Mouse (Mus musculus) neural tube, embryonic 10.5 days (tissue): ENCODE data around the gene Depdc1b.

ENCODE experiments used
- DNase-seq: peaks from one replicate; pipeline ENCODE4 v3.0.0-alpha.2; 2017; ENCODE audit warnings: low spot score; ENCODE audit errors: extremely low spot score

The Depdc1b gene

GRCm38 (mm10) chr13:108316487-108316903 is 363 bp downstream of the Depdc1b start:
- no peak for DNase-seq

DNA sequence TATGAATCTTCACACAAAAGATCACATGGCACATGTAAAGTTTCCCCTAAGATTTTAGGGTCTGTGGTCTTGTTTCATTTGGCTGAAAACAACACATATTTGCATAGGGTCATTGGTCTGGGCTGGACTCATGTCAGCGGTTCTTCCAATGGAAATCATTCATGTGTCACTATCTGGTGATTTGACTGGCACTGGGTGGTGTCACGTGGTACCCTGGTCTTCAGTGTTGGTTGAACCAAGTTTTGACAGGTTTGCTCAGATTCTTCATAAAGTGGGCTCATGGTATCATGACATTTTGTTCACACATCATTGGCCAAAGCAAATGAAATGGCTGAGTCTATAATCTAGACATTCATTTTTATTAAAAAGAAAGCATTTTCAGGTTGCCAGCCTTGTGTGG is 1.3 kb downstream of the Depdc1b start:
- no peak for DNase-seq

GRCm38 (mm10) chr13:108319028-108319427 is 2.9 kb downstream of the Depdc1b start:
- no peak for DNase-seq

DNA sequence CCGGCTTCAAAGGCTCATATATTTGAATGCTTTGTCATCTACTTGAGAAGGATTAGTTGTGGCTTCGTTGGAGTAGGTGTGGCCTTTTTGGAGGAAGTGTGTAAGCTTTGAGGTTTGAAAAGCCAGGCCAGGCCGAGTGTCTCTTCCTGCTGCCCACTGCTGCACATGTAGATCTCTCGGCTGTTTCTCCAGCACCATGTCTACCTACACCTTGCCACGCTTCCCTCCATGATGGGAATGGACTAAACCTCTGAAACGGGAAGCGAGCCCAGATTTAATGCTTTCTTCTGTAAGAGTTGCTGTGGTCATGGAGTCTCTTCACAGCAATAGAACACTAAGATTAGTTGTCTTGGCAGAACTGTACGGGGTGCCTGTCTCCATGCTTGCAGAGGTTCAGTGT is 4.1 kb downstream of the Depdc1b start:
- DNase-seq = no peak

DNA sequence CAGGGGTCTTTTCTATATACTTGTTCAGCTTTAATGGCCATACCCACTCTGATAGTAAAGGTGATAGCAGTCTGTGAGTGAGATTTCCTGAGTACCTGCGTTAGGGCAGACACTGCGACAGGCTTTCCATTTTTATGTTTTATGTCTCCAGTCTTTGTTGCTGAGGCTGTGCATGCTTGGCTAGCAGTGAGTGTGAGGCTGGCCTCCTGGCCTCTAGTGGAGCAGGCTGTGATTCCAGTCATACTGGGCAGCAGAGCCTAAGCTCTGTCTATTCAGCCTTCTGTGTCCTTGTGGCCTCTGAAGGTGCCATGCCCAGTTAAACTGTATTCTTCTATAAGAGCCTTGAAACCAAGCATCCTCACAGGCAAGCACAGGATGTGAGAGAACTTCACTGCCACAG is 6.3 kb downstream of the Depdc1b start:
- DNase-seq = no peak

DNA sequence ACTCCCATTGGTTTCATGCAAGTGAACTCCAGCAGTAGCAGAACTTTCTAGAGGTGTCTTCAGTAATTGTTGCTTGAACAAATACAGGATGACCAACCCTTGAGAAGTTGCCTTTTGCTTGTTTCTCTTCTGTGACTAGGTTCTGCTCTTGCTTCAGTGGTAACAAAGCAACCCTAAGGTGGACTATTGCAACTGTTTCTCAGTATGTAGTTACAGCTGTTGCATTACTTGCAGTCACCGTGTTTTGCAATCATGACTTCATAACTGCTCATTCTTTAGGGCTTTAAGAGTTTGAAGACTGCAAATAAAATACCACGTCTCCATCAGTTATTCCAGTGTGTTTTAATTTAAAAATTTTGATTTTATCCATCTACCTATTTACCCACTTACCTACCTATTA is 7.2 kb downstream of the Depdc1b start:
- no peak for DNase-seq

DNA sequence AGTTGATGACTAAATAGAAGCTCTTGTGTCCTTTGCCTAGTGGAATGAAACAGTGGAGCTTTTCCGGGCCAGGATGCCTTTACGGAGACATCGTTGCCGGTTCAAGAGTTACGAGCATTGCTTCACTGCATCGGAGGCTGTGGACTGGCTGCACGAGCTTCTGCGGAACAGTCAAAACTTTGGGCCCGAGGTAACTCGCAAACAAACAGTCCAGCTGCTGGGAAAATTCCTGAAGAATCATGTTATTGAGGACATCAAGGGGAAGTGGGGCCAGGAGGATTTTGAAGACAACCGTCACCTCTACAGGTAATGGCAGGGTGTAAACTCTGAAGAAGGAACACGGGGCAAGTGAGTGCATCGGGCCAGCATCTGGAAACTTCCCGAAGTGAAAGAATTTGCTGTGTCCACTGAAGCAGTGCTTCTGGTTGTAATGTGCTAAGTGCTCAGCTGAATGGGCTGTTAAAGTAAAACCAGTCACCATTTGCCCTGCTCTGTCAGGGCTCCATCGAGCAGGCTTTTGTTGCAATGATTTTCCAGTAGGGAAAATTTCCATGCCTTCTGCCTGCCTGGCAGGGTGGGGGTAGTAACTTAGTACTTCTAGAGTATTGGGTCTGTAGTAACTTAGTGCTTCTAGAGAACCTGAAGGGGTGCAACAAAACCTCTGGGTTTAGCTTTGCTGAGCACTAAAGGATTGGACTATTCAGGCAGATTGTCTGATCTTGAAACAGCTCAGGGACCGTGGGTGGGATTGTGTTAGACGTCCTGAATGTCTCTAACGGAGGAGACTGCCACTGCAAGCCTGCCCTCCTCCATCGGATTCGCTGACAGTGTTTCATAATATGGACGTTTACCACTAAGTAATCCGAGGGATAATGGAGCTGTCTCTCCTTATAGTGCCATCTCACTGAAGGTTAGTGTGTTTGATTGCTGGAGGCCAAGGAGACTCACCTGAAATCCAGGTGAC is 8.0 kb downstream of the Depdc1b start:
- DNase-seq = no peak

DNA sequence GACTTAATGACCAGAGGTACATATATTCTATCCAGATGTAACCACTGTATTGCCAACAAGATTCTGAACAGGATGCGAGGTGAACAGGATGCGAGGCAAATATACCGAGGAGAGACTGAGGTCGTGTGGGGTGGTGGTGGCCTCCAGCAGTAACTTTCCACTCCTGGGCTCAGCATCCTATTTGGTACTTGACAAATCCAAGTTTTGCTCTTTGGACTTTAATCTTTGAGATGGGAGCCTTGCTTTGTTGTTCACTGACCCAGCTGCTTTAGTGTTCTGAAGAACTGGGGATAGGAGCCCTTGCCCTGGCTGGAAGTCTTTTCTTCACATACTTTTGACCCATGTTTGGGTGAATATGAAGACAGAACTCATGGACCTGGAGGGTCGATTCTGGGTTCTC is 9.7 kb downstream of the Depdc1b start:
- DNase-seq = no peak

GRCm38 (mm10) chr13:108326351-108326750 is 10.2 kb downstream of the Depdc1b start:
- no peak for DNase-seq

- no peak for DNase-seq
Measured at GRCm38 (mm10) chr13:108327047-108327446, 10.9 kb downstream of the Depdc1b start.

DNA sequence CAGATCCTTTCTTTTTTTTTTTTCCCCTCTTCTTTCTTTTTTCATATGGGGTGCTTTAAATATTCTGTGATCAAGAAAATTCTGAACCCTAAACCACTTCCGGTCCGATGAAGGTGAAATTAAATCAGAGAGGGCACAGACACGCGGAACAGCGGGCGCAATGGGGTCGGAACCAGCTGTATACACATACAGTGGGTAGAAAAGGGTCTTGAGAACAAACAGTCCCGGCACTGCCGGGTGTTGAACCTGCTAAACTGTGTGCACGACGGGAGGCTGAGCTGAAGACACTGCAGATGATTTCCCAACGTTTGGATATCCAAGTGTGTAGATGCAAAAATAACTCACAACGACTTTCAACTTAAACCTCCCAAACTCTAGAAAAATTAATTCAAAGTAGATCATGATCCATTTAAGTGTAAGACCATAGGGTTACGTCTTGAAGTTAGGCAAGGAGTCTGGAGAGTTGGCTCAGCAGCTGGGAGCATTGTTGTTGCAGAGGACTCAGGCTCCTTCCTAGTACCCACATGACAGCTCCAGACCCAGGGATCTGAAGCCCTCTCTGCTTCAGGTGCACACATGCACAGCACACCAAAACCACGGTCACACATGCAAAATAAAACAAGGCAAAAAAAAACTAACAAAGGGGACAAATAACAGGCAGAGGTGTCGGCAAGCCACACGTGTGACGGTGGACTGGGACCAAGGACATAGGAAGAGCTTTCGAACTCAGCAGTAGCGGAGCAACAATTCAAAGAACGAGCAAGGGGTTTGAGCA is 12.5 kb downstream of the Depdc1b start:
- DNase-seq = no peak

DNA sequence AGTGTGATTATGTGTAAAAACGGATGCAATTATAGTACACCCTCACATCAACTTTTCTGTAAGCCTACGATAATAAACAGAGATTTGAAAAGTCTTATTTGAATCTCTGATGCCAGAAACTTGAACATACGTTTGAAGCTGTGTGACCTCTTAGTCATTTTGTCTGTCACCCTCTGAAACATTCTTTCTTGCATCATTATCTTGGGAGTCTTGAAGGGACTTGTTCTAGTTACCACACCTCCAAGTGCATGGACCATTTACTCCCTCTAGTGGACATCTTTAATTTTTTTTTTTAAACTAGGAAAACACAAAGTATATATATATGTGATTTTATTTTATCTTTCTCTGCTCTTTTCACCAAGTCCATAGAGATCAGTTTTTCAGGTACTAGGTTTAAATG is 13.6 kb downstream of the Depdc1b start:
- DNase-seq = no peak

DNA sequence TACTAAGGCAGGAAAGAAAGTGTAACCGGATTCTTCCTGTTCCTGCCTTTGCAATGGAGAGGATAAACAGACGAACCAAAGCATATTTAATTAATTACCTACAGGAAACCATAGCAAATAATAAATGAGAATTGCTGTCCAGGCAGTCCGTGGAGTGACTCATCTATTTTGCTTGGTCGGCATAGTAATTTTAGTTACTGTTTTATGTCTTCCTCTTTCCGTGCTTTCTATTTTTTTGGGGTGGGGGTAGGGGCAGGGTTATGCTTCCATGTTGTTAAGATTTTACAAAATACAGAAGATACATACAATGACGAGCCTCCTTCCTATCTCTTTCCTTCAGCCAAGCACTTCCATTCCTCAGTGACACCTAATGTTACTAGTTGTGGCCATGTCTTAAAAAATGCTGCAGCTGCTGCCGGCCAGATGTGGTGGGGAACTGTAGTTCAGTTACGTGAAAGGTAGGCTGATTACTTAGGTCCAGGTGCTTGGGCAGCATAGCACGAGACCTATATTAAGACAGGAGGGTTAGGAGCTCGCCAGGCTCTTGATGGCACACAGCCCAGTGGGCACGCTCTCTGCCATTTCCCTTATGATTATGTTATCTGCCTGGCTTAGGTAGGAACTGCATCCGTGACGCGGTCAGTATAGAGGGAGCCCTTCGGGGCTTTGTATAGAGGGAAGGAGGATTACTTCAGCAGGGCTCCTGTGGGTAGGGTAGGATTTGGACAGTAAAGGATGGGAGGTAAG is 19.3 kb downstream of the Depdc1b start:
- DNase-seq = no peak

- no peak for DNase-seq
Measured at GRCm38 (mm10) chr13:108336192-108336591, 20.1 kb downstream of the Depdc1b start.

DNA sequence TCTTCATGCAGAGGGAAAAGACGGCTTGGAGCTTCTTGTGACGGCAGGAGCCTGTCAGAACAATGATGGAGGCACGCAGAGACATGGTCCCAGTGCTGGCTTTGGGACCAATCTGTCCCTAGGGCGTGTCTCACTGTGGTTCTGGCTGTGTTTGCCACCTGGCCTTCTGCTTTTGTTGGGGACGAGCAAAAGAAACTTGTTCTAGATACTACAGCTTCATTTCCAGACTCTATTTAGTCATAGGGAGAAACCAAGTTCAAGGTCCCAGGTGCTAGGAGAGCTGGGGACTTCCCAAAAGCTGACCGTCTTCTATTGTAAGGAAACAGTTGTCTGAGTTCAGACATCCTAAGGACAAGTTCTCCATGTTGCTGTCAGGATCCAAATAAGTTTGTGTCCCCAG is 21.2 kb downstream of the Depdc1b start:
- DNase-seq = no peak

DNA sequence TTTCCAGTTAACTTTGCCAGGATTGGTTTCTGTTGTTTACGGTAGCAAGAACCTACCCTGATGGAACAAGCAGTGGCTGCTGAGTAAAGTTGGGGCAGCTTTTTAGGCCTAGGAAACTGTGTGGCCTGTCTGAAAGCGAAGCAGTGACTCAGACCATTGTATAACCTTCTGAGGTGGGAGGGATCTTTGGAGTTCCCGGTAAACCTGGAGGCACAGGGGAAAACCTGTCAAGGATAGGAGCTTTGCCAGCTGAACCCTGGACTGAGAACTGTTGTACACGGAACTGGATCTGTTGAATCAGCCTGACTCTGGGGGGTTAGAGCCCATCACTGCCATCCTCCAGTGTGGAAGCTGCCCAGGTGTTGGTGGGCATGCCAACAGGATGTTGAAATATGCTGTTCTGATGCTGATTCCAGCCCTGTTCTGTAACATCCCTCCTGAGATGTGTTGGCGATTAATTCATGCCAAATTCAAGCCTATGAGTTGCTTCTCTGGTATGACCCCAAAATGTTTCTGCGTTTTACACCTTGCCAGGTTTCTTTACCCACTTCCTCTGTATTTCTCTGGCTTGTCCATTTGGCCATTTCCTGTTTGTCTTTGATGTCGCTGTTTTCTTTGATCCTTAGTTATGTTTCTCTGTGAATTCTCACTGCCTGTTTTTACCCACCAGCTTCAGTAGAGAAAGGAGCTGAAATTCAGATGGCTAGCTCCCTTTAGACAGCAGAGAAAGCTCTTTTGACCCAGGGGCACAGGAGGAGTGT is 22.1 kb downstream of the Depdc1b start:
- DNase-seq = no peak

DNA sequence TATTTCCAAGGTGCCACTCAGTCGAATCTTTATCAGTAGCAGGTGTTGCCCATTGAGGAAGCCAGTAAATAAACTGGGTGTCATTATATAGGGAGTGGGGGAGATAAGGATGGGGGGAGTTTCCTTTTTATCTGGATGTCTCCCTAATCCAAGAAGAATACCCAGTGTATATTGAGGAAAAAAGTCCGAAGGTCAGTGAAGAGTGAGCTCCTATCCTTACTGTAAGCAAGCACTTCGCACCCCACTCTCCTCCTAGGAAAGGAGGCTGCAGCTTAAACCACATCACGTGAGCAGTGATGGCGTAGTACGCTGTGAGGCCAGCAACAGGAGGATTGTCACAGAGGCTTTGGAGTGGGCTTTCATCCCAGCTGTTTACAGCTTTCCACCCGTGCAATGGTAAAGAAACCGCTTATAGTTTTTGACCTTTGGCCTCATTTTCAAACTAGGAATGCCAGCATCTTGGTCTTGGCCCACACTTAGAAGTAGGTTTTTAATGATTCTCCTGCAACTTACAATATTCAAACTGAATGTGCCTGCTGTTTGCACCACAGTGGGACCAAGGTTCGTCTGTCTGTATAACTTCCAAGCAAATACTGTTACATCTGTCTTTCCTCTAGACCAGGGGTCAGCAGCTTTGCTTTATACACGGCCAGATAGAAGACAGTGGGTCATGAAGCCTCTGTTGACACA is 23.9 kb downstream of the Depdc1b start:
- DNase-seq = no peak

GRCm38 (mm10) chr13:108341585-108341984 is 25.5 kb downstream of the Depdc1b start:
- no peak for DNase-seq

- no peak for DNase-seq
Measured at GRCm38 (mm10) chr13:108345756-108346155, 29.6 kb downstream of the Depdc1b start.

DNA sequence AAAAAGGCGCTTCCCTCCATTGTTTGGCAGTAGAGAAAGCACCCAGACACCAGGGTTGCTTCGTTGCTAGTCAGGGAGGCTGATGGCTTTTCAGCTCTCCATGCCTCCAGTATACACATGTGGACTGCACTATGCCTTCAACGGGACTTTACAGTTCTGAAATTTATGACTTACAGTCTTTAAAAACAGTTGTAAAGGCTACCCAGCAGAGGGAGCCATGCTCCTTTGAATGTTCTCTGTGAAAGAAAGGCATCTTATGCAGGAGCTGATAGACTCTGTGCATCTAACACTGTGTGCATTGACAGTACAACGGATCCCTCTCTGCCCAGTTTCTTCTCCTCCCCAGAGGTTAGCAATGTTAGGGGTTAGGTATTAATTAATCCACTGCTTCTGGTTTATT is 30.9 kb downstream of the Depdc1b start:
- DNase-seq = peak; percentile 26
